Mouse (Mus musculus) stomach, postnatal 0 days (tissue): ENCODE results near the gene H2al1e.
"Not testable (repeated sequence)": the region's sequence is repeated elsewhere in the genome, so short reads cannot be mapped to it uniquely, and the experiment has no call there.

Source experiments
- CTCF ChIP-seq: IDR thresholded peaks from 2 replicates; pipeline ENCODE4 v1.5.1; 2016; ENCODE audit warnings: antibody characterized with exemption, low read depth, mild to moderate bottlenecking, moderate library complexity
- EP300 ChIP-seq: optimal IDR thresholded peaks from 2 replicates; pipeline ENCODE3; 2016; ENCODE audit warnings: antibody characterized with exemption

- TF ChIP-seq EP300, CTCF: not testable (repeated sequence)
Measured at GRCm38 (mm10) chrX:11302132-11302531, 9.6 kb upstream of the H2al1e start, which contains the start of gene H2al1b.
